Mouse (Mus musculus): ENCODE data around the gene Ndufs7. TPM values are rescaled to one million over a fixed set of nuclear protein-coding genes. Genes with fewer than 3 reads are reported as not detected.

Ndufs7 gene
- total RNA-seq (2023) = 100 to 1,000 TPM in 1 of 2 experiments, 10 to 100 TPM in 1; 98.1 to 106 TPM

DNA sequence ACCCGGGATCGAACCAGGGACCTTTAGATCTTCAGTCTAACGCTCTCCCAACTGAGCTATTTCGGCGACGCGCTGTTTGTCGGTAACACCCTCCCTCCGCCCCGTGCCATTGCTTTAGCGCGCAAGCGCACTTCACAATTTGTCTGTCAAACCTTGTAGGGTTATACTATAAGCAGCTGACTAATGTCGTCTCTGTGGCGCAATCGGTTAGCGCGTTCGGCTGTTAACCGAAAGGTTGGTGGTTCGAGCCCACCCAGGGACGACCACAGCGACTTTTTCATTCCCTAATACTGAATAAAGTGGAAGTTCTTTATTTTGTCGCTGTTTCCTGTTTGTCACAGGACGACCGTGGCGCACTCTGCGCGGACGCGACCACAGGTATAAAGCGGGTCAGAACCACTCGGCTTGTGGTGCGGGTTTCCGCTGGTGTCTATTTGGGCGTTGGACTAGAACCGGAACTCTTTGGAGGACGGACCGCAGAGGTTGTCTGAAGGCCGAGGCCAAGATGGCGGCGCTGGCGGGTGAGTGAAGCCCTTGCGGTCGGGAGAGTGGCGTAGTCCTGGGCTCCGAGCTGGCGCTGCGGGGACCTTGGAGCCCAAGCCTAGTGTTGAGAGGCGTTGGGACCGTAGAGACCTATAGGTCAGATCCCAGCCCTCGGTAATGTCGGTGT is at the start of gene Ndufs7:
TSS of gene Ndufs7 (plus strand) at position 151 of the 670 bp plus-strand sequence.

DNA sequence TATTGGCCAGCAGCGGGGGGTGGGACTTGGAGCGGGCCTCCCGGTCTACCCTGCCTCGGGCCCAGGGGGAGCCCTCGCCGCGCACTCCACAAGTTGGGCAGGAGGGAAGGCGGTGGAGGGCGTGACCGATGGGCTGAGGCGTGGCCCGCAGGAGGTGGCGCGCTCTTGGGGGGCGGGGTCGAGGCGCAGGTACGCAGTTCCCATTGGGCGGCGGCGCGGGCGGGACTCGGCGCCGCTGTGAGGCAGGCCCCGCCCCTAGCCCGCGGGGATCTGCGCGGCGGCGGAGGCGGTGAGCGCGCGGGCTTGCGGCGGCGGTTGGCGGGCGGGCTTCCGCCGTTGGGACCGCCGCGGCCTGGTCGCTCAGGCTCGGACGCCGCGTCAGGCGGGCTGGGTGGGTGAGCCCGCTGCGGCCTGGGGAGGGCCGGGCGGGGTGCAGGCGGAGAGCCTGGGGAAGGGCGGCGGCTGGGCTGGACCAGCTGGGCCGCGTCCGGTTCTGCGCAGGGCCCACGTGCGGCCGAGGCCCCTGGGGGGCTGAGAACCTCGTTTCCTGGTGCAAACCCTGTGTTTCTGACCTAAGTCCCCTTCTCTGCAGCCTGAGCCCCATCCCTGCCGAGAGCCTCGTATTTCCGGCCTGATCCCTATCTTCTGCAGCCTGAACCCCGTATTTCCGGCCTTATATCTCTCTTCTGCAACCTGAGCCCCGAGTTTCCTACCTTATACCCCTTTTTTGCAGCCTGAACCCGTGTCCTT is 22.3 kb upstream of the Ndufs7 start, which contains the start of gene Mum1:
TSS of gene Mum1 (plus strand) at position 19 of the 750 bp plus-strand sequence.

DNA sequence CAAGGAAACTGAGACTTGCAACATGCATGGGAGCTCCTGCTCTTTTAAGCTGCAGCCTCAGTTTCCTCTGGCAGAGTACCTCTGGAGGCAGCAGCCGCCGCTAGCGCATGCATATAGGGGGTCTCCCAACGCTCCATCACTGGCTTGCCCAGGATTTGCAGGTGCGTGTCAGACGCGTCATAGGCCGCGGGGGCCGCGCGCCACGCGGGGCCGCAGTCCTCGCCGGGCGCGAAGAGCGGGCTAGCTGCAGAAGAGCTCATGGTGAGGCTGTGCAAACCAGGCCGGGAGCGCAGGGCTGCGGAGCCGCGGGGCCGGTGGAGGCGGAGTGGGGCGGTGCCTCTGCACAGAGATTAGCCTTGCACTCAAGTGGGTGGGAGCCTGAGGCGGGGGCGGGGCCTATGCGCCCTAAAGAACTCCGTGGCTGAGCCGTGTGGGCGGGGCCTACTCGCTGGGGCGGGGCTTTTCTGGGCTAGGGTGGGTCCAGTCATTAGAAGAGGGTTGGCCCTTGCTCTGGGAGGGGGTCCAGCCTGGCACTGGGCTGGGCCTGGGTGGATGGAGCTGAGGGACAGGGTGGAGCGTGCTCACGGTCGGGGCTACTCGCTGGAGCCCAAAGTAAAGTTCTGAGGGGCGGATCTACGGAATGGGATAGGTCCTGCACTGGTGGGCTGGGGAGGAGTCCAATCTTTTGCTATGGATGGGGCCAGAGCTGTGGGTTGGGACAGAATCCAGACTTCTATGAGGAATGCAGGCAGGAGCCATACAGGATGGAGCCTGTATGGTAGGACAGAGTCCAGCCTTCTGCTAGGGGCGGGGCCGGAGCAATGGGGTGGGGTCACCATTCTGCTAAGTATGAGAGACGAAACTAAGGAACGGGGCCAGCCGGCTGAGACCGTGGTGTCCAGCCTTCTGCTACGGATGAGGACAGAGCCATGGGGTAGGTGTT is 12.0 kb downstream of the Ndufs7 start, which contains the start of the genes Gamt and Dazap1:
TSS of gene Gamt (minus strand) at position 371 of the 943 bp plus-strand sequence.
TSS of gene Dazap1 (plus strand) at position 845 of the 943 bp plus-strand sequence.

GRCm38 (mm10) chr10:80292251-80293146 is 43.6 kb downstream of the Ndufs7 start, which contains the start of gene Rps15:
Gene Rps15 (plus strand): TSS chr10:80292453.

DNA sequence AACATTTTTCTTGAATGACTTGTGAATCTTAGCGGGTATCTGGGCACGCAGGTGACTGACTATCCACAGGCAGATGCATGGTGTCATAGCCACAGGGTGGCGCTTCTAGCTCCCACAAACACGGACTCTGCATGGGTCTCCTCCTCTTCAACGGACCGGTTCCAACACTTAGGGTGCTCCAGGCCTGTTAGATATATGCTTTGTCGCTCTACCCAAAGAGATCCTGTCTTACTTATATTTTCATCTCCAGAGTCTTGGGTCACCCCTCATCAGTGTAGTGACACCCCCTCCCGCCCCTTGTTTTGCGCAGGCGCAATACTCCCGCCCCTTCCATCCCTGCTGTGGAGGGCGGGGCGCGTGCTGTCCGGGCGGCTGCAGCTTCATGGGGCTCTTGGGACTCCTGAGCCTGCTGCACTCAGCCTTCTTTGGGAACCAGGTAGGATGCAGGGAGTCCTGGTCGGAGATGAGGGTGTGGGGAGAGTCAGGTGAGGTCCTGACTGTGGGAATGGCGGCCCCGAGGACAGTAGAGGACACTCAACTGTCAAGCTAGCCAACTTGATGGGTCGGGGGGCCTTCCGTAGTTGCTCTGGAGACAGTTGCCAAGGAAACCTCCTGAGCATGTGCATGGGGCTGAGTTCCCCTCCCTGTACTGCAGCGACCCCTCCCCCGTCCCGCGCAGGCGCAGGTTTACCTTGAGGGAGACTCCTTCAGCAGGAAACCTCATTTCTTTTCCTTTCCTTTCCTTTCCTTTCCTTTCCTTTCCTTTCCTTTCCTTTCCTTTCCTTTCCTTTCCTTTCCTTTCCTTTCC is 46.9 kb downstream of the Ndufs7 start, which contains the start of gene Apc2:
TSS of gene Apc2 (plus strand) at position 360 of the 808 bp plus-strand sequence.

Other genes starting within 250 kb of the Ndufs7 start
- 100 to 1,000 TPM; 538 to 550 TPM for gene Arhgap45, start 232.5 kb upstream of the Ndufs7 start, total RNA-seq (2023)
- gene Polr2e, start 209.3 kb upstream of the Ndufs7 start, total RNA-seq (2023) = 100 to 1,000 TPM in 1 of 2 experiments, 10 to 100 TPM in 1; 91.9 to 101 TPM
- gene Gpx4, start 202.0 kb upstream of the Ndufs7 start, total RNA-seq (2023) = 100 to 1,000 TPM; 124 to 133 TPM
- gene Sbno2, start 143.6 kb upstream of the Ndufs7 start, total RNA-seq (2023) = 100 to 1,000 TPM; 118 to 128 TPM
- 100 to 1,000 TPM; 178 to 181 TPM for gene Stk11, start 133.3 kb upstream of the Ndufs7 start, total RNA-seq (2023)
- 100 to 1,000 TPM; 171 to 178 TPM for gene Atp5d, start 110.5 kb upstream of the Ndufs7 start, total RNA-seq (2023)
- gene Cbarp, start 108.3 kb upstream of the Ndufs7 start, total RNA-seq (2023) = 1 to 10 TPM; 4.6 to 4.9 TPM
- gene Midn, start 100.8 kb upstream of the Ndufs7 start, total RNA-seq (2023) = 100 to 1,000 TPM; 153 to 162 TPM
- gene Cirbp, start 83.1 kb upstream of the Ndufs7 start, total RNA-seq (2023) = 100 to 1,000 TPM; 152 to 252 TPM
- gene 1600002K03Rik, start 76.2 kb upstream of the Ndufs7 start, total RNA-seq (2023) = 10 to 100 TPM in 1 of 2 experiments, 1 to 10 TPM in 1; 9.9 to 13.1 TPM
- gene Efna2, start 69.6 kb upstream of the Ndufs7 start, total RNA-seq (2023) = under 1 TPM in 1 of 2 experiments, not detected in 1; 0.42 TPM
- 10 to 100 TPM; 79.2 to 79.3 TPM for gene Mum1, start 22.7 kb upstream of the Ndufs7 start, total RNA-seq (2023)
- gene Gamt, start 11.9 kb downstream of the Ndufs7 start, total RNA-seq (2023) = 1 to 10 TPM; 1.2 to 3.8 TPM
- gene Dazap1, start 12.4 kb downstream of the Ndufs7 start, total RNA-seq (2023) = 100 to 1,000 TPM; 147 to 159 TPM
- 1,000 to 10,000 TPM; 2,823 to 2,836 TPM for gene Rps15, start 43.3 kb downstream of the Ndufs7 start, total RNA-seq (2023)
- gene Apc2, start 46.9 kb downstream of the Ndufs7 start, total RNA-seq (2023) = under 1 TPM; 0.24 to 0.35 TPM
- gene 2310011J03Rik, start 71.4 kb downstream of the Ndufs7 start, total RNA-seq (2023) = 10 to 100 TPM; 27.6 to 32.1 TPM
- 1 to 10 TPM; 1.0 to 1.1 TPM for gene Pcsk4, start 80.4 kb downstream of the Ndufs7 start, total RNA-seq (2023)
- under 1 TPM in 1 of 2 experiments, not detected in 1; 0.26 TPM for gene Reep6, start 80.8 kb downstream of the Ndufs7 start, total RNA-seq (2023)
- not detected for gene Adamtsl5, start 99.3 kb downstream of the Ndufs7 start, total RNA-seq (2023)
- gene Plk5, start 107.3 kb downstream of the Ndufs7 start, total RNA-seq (2023) = not detected
- gene Mex3d, start 138.5 kb downstream of the Ndufs7 start, total RNA-seq (2023) = 1 to 10 TPM; 8.4 to 9.4 TPM
- 100 to 1,000 TPM in 1 of 2 experiments, 10 to 100 TPM in 1; 99.8 to 108 TPM for gene Mbd3, start 150.4 kb downstream of the Ndufs7 start, total RNA-seq (2023)
- gene Uqcr11, start 157.7 kb downstream of the Ndufs7 start, total RNA-seq (2023) = 10 to 100 TPM; 69.0 to 71.6 TPM
- gene Tcf3, start 184.5 kb downstream of the Ndufs7 start, total RNA-seq (2023) = 100 to 1,000 TPM; 202 to 212 TPM
- not detected for gene Onecut3, start 245.7 kb downstream of the Ndufs7 start, total RNA-seq (2023)